Mouse (Mus musculus) neural tube, embryonic 15.5 days (tissue): Measurements from ENCODE around the gene Stard7. TPM values are rescaled to one million over a fixed set of nuclear protein-coding genes. Genes with fewer than 3 reads are reported as not detected.

Experiments
- ATAC-seq: fragments of 200-750 bp; cut with Nextera tagmentation; 2 replicates; pipeline ENCODE4 v1.8.0; 2017; ENCODE audit warnings: mild to moderate bottlenecking, moderate TSS enrichment, moderate library complexity; ENCODE audit not compliant: low FRiP score
- H3K27ac ChIP-seq: fragments of 300-500 bp; sonication (generic); replicated peaks from 2 replicates; pipeline ENCODE4 v1.5.1; 2015; ENCODE audit warnings: mild to moderate bottlenecking, inconsistent platforms
- H3K27me3 ChIP-seq: fragments of 300-500 bp; sonication (generic); replicated peaks from 2 replicates; pipeline ENCODE4 v1.6.1; 2015; ENCODE audit warnings: inconsistent platforms
- H3K36me3 ChIP-seq: fragments of 300-500 bp; sonication (generic); 2 replicates; pipeline ENCODE4 v1.6.1; 2015; ENCODE audit warnings: inconsistent platforms
- H3K4me1 ChIP-seq: fragments of 300-500 bp; sonication (generic); 2 replicates; pipeline ENCODE4 v1.6.1; 2015; ENCODE audit warnings: inconsistent platforms
- H3K4me2 ChIP-seq: fragments of 300-500 bp; sonication (generic); 2 replicates; pipeline ENCODE4 v1.6.1; 2015; ENCODE audit warnings: inconsistent platforms, mild to moderate bottlenecking, moderate library complexity
- H3K4me3 ChIP-seq: fragments of 300-500 bp; sonication (generic); replicated peaks from 2 replicates; pipeline ENCODE4 v1.5.1; 2015; ENCODE audit warnings: mild to moderate bottlenecking, inconsistent platforms
- H3K9ac ChIP-seq: fragments of 300-500 bp; sonication (generic); replicated peaks from 2 replicates; pipeline ENCODE4 v1.6.1; 2015; ENCODE audit warnings: mild to moderate bottlenecking, inconsistent platforms
- H3K9me3 ChIP-seq: fragments of 300-500 bp; sonication (generic); replicated peaks from 2 replicates; pipeline ENCODE4 v1.6.1; 2016; ENCODE audit warnings: inconsistent platforms
- WGBS: fragments of 180-500 bp; shearing (Covaris S2); methylation state at CpG from one replicate; pipeline ENCODE4 v1.1.7; 2015; ENCODE audit warnings: mixed read lengths; 5-methylcytosine and 5-hydroxymethylcytosine counted together
- polyA plus RNA-seq: library from polyadenylated mRNA; unstranded; fragments of >200 nt; fragmentation: Nextera tagmentation; extraction: Ambion mirVana; gene quantifications from 2 replicates; pipeline ENCODE4 v1.2.1, GENCODE M21; 2015

The Stard7 gene
- polyA plus RNA-seq, 1 experiment from 2014 or later = 83.2 TPM

DNA sequence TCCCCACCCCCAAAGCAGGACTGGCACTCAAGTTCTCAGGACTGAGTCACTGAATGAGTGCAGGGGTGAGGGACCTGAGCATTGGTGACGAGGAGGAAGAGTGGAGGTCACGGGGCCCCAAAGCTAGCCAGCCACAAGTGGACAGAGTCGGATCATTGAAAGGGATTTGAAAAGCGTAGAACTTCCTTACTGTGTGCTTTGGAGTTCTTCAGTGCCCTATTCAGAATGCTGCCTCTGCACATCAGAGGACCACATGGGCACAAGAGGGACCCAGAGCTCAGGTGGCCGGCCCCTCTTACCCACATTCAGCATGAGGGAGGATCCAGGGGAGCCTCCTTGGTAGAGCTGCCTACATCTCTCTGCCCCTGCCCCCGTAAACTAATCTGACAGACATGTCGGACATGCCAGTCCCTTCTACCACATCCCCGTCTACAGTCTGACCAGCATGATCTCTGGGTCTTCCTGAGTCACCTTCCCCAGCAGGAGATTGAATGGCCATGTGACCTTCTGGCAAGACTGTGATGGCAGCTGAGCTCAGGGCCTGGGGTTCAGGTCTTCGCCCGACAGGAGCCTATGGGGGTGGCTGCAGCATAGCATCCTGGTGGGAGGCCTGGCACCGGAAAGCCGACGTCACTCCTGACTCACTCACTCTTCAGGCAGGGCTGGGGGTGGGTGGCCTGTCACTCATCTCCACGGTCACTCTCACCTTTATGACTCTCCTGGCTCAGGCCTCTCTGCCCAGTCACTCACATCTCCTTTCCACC lies 63.0 kb downstream of the Stard7 start:
- no peaks in the 10 kb centered on the region for H3K9me3 ChIP-seq
- H3K27me3 ChIP-seq = peaks cover 29% of the 10 kb centered on the region
- no peak overlapping the region for H3K9ac ChIP-seq
- no peak overlapping the region for H3K4me2 ChIP-seq
- ATAC-seq = no peak
- no peak overlapping the region for H3K4me3 ChIP-seq
- no peaks in the 10 kb centered on the region for H3K36me3 ChIP-seq
- H3K27ac ChIP-seq = no peak overlapping the region
- 84% methylated on average over 14 of the region's 14 CpGs for WGBS
- H3K4me1 ChIP-seq = peaks cover 16% of the 10 kb centered on the region

DNA sequence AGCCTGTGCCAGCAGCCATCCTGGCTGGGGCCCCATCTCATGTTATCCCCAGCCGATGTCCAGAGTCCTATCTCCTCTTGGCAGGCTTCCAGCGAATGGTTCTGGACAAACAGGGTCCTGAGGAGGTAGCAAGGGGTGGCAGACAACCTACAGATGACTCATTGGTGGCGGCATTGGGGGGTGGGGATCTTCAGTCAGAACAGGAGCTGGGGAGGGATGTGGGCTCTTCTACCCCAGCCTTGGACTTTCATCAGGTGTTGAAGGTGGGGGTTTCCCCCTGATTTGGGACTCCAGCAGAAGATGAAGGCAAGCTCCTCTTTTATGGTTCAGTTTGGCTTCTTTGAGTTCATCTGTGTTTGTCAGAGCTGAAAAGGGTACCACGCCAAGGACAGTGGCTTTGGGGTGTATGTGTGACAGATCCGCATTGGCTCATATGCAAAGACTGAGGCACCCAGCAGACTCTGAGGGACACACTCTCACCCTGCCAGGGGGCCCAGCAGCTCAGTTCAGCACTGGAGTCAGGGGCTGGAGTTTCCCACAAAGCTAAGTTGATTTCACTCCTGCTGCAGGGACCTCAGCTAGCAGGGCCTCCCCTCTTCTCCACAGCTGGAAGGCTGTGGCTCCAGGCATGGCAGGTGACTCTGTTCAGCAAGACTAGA lies 64.1 kb downstream of the Stard7 start:
- Histone ChIP-seq H3K9ac (no peak overlapping the region), H3K4me3 (no peak overlapping the region), H3K27me3 (peaks cover 36% of the 10 kb centered on the region), H3K36me3 (no peaks in the 10 kb centered on the region), H3K9me3 (no peaks in the 10 kb centered on the region), H3K27ac (no peak overlapping the region), H3K4me2 (no peak overlapping the region), H3K4me1 (peaks cover 16% of the 10 kb centered on the region)
- no peak for ATAC-seq
- WGBS = 76% methylated on average over 5 of the region's 5 CpGs

DNA sequence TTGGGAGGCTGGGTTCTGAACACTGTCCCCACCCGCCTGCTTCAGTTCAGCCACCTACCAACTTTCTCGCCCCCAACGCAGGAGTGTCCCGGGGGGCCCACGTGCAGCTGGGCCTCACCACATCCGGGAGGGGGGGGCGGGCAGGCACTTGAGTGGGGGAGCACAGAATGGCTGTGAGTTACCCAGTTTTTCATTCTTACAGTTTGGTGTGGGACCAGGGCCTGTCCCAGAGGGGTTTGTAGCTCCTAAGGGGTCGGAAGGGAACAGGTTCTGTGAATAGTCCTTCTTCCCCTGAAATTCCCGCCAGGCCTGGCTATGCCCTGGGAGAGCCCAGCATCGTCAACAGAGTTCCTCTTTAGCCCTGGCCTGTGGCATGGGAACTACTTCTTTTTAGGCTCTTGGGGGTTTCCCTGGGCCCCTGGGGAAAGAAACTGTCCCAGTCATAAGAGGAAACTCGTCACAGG lies 65.1 kb downstream of the Stard7 start:
- ATAC-seq = no peak
- WGBS = 45% methylated on average over 11 of the region's 11 CpGs
- Histone ChIP-seq H3K9me3 (no peaks in the 10 kb centered on the region), H3K27ac (no peak overlapping the region), H3K4me3 (no peak overlapping the region), H3K36me3 (no peaks in the 10 kb centered on the region), H3K4me1 (peaks cover 16% of the 10 kb centered on the region), H3K4me2 (peak overlapping the region; percentile 94; the same call in 1 of the 2 replicates), H3K9ac (no peak overlapping the region), H3K27me3 (peaks cover 36% of the 10 kb centered on the region)

DNA sequence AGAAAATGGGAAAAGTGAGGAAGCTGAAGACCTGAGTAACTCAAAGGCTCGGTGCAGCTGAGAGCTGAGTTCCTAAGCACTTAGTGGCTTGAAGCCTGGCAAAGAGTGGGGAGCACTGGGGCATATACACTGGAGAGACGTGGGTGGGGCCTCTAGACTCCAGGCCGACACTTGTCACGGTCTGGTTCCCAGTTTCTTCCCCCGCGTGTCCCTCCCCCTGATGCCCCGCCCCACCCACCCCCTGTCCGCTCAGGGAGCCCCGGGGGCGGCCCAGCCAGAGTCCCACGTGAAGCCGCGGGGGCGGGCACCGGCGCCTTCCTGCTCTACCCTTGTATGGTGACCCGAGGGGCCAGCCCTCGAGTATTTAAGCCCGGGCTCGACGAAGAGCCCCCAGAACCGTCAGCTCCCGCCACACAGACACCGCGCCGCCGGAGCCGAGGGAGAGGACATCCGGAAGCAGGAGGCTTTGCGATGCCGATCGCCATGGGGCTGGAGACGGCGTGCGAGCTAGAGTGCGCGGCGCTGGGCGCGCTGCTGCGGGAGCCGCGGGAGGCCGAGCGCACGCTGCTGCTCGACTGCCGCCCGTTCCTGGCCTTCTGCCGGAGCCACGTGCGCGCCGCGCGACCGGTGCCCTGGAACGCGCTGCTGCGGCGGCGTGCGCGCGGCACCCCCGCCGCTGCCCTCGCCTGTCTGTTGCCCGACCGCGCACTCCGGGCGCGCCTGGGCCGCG lies 65.9 kb downstream of the Stard7 start, which contains the start of gene Dusp2:
Dusp2 (plus strand) TSS at position 393 of the 730 bp plus-strand sequence.
- WGBS = under 1% methylated on average over 46 of the region's 76 CpGs
- H3K27ac ChIP-seq = peak within 1 kb of the TSS; percentile 33; the same call in 1 of the 2 replicates

DNA sequence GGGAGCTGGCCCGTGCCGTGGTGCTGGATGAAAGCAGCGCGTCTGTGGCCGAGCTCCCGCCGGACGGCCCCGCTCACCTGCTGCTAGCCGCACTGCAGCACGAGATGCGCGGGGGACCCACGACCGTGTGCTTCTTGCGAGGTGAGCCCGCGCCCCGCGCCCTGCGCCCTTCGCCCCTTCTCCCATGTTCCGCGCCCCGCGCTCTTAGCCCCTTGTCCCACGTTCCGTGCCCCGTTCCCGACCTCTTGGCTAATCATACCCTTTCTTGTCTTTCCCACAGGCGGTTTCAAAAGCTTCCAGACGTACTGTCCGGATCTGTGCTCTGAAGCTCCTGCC lies 66.4 kb downstream of the Stard7 start:
- WGBS = 3% methylated on average over 32 of the region's 33 CpGs
- Histone ChIP-seq H3K27ac (peak overlapping the region; percentile 33; the same call in 1 of the 2 replicates), H3K9ac (peak overlapping the region; percentile 65), H3K36me3 (no peaks in the 10 kb centered on the region), H3K4me1 (peaks cover 16% of the 10 kb centered on the region), H3K9me3 (no peaks in the 10 kb centered on the region), H3K27me3 (peaks cover 39% of the 10 kb centered on the region), H3K4me3 (peak overlapping the region; percentile 59), H3K4me2 (peak overlapping the region; percentile 94)
- no peak for ATAC-seq

More for the DNA sequence above, 65.9 kb downstream of the Stard7 start, which contains the start of gene Dusp2:
- peak; percentile 91 for ATAC-seq
- Histone ChIP-seq H3K36me3 (no peaks in the 10 kb centered on the region), H3K4me3 (peak within 1 kb of the TSS; percentile 59), H3K9ac (peak within 1 kb of the TSS; percentile 65), H3K4me2 (peak within 1 kb of the TSS; percentile 94), H3K4me1 (peaks cover 16% of the 10 kb centered on the region), H3K27me3 (peaks cover 39% of the 10 kb centered on the region), H3K9me3 (no peaks in the 10 kb centered on the region)

DNA sequence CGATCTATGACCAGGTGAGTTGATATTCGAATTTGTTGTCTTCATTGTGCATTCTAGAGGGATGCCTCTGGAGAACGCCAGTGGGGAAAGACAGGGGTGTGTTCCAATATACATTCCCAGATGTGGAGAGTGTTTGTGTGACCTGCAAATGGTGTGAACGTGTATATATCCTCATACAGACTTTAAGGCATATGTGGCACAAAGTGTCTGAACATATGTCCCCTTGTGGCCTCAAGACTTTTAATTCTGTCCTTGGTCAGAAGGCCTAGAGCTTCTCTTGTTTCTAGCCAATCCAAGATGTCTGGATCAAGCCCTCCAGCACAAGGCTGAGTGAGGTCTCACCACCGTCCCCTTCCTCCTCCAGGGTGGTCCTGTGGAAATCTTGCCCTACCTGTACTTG lies 66.9 kb downstream of the Stard7 start:
- Histone ChIP-seq H3K4me2 (peak overlapping the region; percentile 94), H3K27me3 (peaks cover 39% of the 10 kb centered on the region), H3K9ac (peak overlapping the region; percentile 65), H3K4me3 (peak overlapping the region; percentile 59), H3K27ac (no peak overlapping the region), H3K4me1 (peaks cover 16% of the 10 kb centered on the region), H3K9me3 (no peaks in the 10 kb centered on the region), H3K36me3 (no peaks in the 10 kb centered on the region)
- ATAC-seq = no peak
- WGBS = 57% methylated on average over 5 of the region's 5 CpGs

DNA sequence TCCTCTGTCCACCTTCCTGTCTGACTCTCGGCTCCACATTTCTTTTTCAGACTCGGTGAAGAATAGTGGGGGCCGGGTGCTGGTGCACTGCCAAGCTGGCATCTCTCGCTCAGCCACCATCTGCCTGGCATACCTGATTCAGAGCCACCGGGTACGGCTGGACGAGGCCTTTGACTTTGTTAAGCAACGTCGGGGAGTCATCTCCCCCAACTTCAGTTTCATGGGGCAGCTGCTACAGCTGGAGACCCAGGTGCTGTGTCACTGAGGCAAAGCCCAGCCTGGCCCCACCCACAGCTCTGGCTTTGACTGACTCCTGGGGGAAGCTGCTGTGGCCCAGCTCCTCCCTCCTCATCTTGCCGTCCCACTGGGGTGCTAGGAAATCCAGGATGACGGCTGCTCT lies 67.5 kb downstream of the Stard7 start:
- Histone ChIP-seq H3K4me2 (peak overlapping the region; percentile 94), H3K4me3 (peak overlapping the region; percentile 59)
- 67% methylated on average over 11 of the region's 11 CpGs for WGBS

DNA sequence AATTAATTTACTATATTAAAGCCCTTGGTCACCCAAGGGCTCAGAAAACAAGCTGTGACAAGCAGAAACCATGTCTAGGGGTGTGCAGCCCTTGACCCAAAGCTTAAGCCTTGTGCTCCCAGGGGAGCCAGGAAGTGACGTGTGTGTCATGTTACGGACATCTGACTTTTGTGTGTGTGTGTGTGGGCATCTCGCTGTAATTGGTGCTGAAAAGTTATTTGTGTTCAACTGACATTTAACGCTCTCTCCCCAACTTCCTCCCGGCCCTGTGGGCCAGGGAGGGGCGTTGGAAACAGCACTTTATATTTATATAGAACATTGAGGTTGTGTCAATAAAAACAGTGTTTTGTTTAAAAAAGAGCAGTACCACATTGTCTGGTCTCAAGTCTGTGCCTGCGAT lies 68.0 kb downstream of the Stard7 start:
- H3K4me3 ChIP-seq = no peak overlapping the region
- H3K9me3 ChIP-seq = no peaks in the 10 kb centered on the region
- WGBS = 67% methylated on average over 7 of the region's 7 CpGs
- no peaks in the 10 kb centered on the region for H3K36me3 ChIP-seq
- H3K27ac ChIP-seq = no peak overlapping the region
- H3K4me1 ChIP-seq = peaks cover 16% of the 10 kb centered on the region
- H3K27me3 ChIP-seq = peaks cover 39% of the 10 kb centered on the region
- no peak for ATAC-seq
- 0 out of 2 replicates have a peak overlapping the region, but pooled peaks have one; percentile 94 for H3K4me2 ChIP-seq
- no peak overlapping the region for H3K9ac ChIP-seq

More for the DNA sequence above, 67.5 kb downstream of the Stard7 start:
- Histone ChIP-seq H3K4me1 (peaks cover 16% of the 10 kb centered on the region), H3K9me3 (no peaks in the 10 kb centered on the region), H3K27ac (no peak overlapping the region), H3K9ac (no peak overlapping the region; the same call in 1 of the 2 replicates), H3K36me3 (no peaks in the 10 kb centered on the region), H3K27me3 (peaks cover 39% of the 10 kb centered on the region)
- ATAC-seq = no peak

DNA sequence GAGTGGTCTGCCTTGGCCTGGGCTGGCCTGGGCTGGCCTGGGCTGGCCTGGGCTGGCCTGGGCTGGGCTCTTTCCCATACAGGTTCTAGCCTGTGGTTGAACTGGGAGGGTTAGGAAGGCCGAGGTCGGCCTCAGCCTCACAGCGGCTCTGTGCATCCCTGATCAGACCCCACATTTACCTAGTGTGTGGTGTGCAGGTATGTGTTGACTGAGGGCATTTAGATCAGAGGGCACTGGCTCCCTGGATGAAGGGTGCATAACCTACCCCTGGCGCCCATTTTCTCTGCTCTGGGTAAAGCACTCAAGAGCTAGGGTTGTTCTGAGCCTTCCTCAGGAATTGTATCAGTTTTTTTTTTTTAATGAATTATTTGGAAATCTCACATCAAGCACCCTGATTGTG lies 68.4 kb downstream of the Stard7 start, which contains the start of gene Astl:
Astl (plus strand) TSS at position 224 of the 400 bp plus-strand sequence.
- peak within 1 kb of the TSS; percentile 59 for H3K4me3 ChIP-seq

DNA sequence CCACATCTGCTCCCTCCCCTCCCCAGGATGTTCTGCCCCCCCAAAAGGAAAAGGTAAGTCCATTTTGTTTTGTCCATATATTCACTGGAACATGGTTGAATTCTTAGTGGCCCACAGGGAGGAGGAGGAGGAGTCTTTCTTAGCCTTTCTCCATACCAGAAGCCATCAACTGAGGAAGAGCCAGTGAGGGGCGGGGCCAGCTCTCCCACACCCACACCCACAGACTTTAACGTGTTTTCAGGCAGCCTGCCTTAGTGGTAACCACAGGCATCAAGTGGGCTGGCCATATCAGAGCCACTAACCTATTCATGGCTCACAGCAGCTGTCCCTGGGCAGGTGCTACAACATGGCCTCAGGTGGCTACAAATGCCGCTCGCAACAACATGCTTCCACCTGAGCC lies 68.8 kb downstream of the Stard7 start:
- 76% methylated on average over 4 of the region's 4 CpGs for WGBS
- peaks cover 41% of the 10 kb centered on the region for H3K27me3 ChIP-seq
- H3K4me2 ChIP-seq = no peak overlapping the region
- H3K36me3 ChIP-seq = no peaks in the 10 kb centered on the region
- no peaks in the 10 kb centered on the region for H3K9me3 ChIP-seq
- peaks cover 16% of the 10 kb centered on the region for H3K4me1 ChIP-seq
- H3K27ac ChIP-seq = no peak overlapping the region
- ATAC-seq = no peak
- H3K9ac ChIP-seq = no peak overlapping the region
- no peak overlapping the region for H3K4me3 ChIP-seq

More for the DNA sequence above, 68.4 kb downstream of the Stard7 start, which contains the start of gene Astl:
- H3K27ac ChIP-seq = no peak within 1 kb of the TSS
- ATAC-seq = no peak
- peak within 1 kb of the TSS; percentile 94 for H3K4me2 ChIP-seq
- H3K4me1 ChIP-seq = peaks cover 16% of the 10 kb centered on the region
- H3K27me3 ChIP-seq = peaks cover 39% of the 10 kb centered on the region
- H3K9me3 ChIP-seq = no peaks in the 10 kb centered on the region
- no peaks in the 10 kb centered on the region for H3K36me3 ChIP-seq
- H3K9ac ChIP-seq = no peak within 1 kb of the TSS; the same call in 1 of the 2 replicates
- 86% methylated on average over 4 of the region's 4 CpGs for WGBS

DNA sequence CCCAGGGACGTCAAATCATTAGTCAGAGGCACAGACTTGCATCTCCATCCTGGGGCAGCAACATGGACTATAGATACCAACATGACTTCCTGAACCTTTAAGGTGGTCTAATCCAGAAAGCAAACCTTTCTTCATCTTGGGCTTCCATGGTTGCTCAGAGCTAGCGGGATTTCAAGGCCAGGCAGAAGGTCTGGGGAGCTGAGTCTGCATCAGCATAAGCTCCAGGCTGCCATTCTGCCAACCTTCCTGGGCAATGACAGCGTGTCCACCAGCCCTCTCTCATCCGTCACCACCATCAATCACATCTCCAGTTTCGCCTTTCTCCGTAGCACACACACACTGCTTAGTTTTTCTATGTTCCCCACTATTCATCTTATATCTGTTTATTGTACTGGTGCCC lies 69.2 kb downstream of the Stard7 start:
- H3K4me2 ChIP-seq = no peak overlapping the region
- no peak for ATAC-seq
- peaks cover 40% of the 10 kb centered on the region for H3K27me3 ChIP-seq
- H3K27ac ChIP-seq = no peak overlapping the region
- no peaks in the 10 kb centered on the region for H3K36me3 ChIP-seq
- WGBS = 81% methylated on average over 6 of the region's 6 CpGs
- H3K9me3 ChIP-seq = no peaks in the 10 kb centered on the region
- H3K9ac ChIP-seq = no peak overlapping the region
- H3K4me3 ChIP-seq = no peak overlapping the region
- H3K4me1 ChIP-seq = peaks cover 16% of the 10 kb centered on the region
